8 mouse cellular contexts compared by ENCODE assay signal in genomic region chr4:117551144-117552000, GRCm38 (mm10). TPM values are rescaled to one million over a fixed set of nuclear protein-coding genes. Genes with fewer than 3 reads are reported as not detected.
DNase-seq lines count a peak whose midpoint lies in the region; ATAC-seq and TF ChIP-seq lines count a peak whose summit lies in the region.

No protein-coding gene starts in this region.

- TF ChIP-seq POLR2A in limb, embryonic 14.5 days (IDR thresholded peaks at IDR 0.05; ENCODE audit: borderline replicate concordance, extremely low read depth, insufficient read depth, insufficient read length), result no peak

- no peak for TF ChIP-seq CTCF in E14TG2a.4 (conservative IDR thresholded peaks at IDR 0.05; ENCODE audit: low read length)

- peak overlapping the region; percentile 94 for H3K4me3 ChIP-seq in E14TG2a.4 (replicated peaks; ENCODE audit: low read length)
- peak overlapping the region; percentile 86 for H3K4me3 ChIP-seq in limb, embryonic 14.5 days (replicated peaks; ENCODE audit: low read length)
- peak overlapping the region; percentile 97 for H3K4me3 ChIP-seq in stomach, embryonic 16.5 days (replicated peaks; ENCODE audit: low read length)

- H3K4me2 ChIP-seq in limb, embryonic 14.5 days (replicated peaks; ENCODE audit: low read depth, low read length, severe bottlenecking), result peak overlapping the region; percentile 77
- peak overlapping the region; percentile 65 for H3K4me2 ChIP-seq in stomach, embryonic 16.5 days (ENCODE audit: low read depth, low read length)

- H3K4me1 ChIP-seq in E14TG2a.4 (replicated peaks; ENCODE audit: low read depth, low read length), result peaks cover 27% of the 10 kb centered on the region
- H3K4me1 ChIP-seq in limb, embryonic 14.5 days (ENCODE audit: control insufficient read depth, insufficient read depth, low read length), result peaks cover 13% of the 10 kb centered on the region
- peaks cover 25% of the 10 kb centered on the region for H3K4me1 ChIP-seq in stomach, embryonic 16.5 days (ENCODE audit: control insufficient read depth, insufficient read depth, low read length)

- DNase-seq in 3T3-L1 (ENCODE audit: low read depth, low spot score), result peak; percentile 81
- DNase-seq in limb, embryonic 14.5 days (ENCODE audit: low spot score), result no peak
- DNase-seq in right cerebral cortex, postnatal 4 days, result no peak
- no peak for DNase-seq in layer of hippocampus, postnatal 36 days
- no peak for DNase-seq in left cerebral cortex, adult 8-10 months (ENCODE audit: low spot score in 2 of 2)

- H3K36me3 ChIP-seq in E14TG2a.4 (ENCODE audit: insufficient read depth, low read length), result peaks cover 13% of the 10 kb centered on the region; the same call in 1 of the 2 replicates
- H3K36me3 ChIP-seq in limb, embryonic 14.5 days (ENCODE audit: control insufficient read depth, insufficient read depth, low read length), result no peaks in the 10 kb centered on the region
- no peaks in the 10 kb centered on the region for H3K36me3 ChIP-seq in stomach, embryonic 16.5 days (ENCODE audit: control insufficient read depth, insufficient read depth, low read length)

- H3K9me3 ChIP-seq in E14TG2a.4 (ENCODE audit: low read length), result no peaks in the 10 kb centered on the region
- no peaks in the 10 kb centered on the region for H3K9me3 ChIP-seq in limb, embryonic 14.5 days (ENCODE audit: control insufficient read depth, low read length)
- H3K9me3 ChIP-seq in stomach, embryonic 16.5 days (replicated peaks; ENCODE audit: control insufficient read depth, low read length), result no peaks in the 10 kb centered on the region

- H3K9ac ChIP-seq in limb, embryonic 14.5 days (ENCODE audit: low read depth, low read length, severe bottlenecking), result peak overlapping the region; percentile 77
- peak overlapping the region; percentile 92 for H3K9ac ChIP-seq in stomach, embryonic 16.5 days (ENCODE audit: low read length)

- H3K27ac ChIP-seq in limb, embryonic 14.5 days (replicated peaks; ENCODE audit: low read depth, low read length), result peak overlapping the region; percentile 86
- peak overlapping the region; percentile 62; the same call in 1 of the 2 replicates for H3K27ac ChIP-seq in stomach, embryonic 16.5 days (ENCODE audit: low read length)

- peaks cover 12% of the 10 kb centered on the region; the same call in 1 of the 2 replicates for H3K27me3 ChIP-seq in E14TG2a.4 (ENCODE audit: insufficient read depth, low read length)
- no peaks in the 10 kb centered on the region for H3K27me3 ChIP-seq in limb, embryonic 14.5 days (ENCODE audit: control insufficient read depth, insufficient read depth, low read length)
- no peaks in the 10 kb centered on the region for H3K27me3 ChIP-seq in stomach, embryonic 16.5 days (ENCODE audit: control insufficient read depth, insufficient read depth, low read length)

- peak; percentile 51 for ATAC-seq in granulocyte monocyte progenitor cell, adult 5-6 weeks (replicated peaks; ENCODE audit: poor library complexity, severe bottlenecking)
- no peak for ATAC-seq in limb, embryonic 14.5 days (ENCODE audit: low FRiP score, low read depth)
- no peak for ATAC-seq in stomach, embryonic 16.5 days (ENCODE audit: insufficient read depth, low FRiP score)

- 38% methylated on average over 8 of the region's 8 CpGs for WGBS in limb, embryonic 14.5 days
- 31% methylated on average over 8 of the region's 8 CpGs for WGBS in stomach, embryonic 16.5 days

RNA-seq across cellular contexts. Expression of gene Eri3, which starts 1.2 kb away (rescaled TPM):
- 103 and 156 TPM in 2 replicates for total RNA-seq in granulocyte monocyte progenitor cell, adult 5-6 weeks (2014; fragmentation: Nextera tagmentation)
- total RNA-seq in granulocyte monocyte progenitor cell, adult 5-6 weeks (2017), result 33.8 and 44.3 TPM in 2 replicates
- polyA plus RNA-seq in limb, embryonic 14.5 days (2012; rRNA removed), result 155 and 194 TPM in 2 replicates
- polyA plus RNA-seq in limb, embryonic 14.5 days (2014; fragmentation: Nextera tagmentation; extraction: Ambion mirVana), result 190 and 191 TPM in 2 replicates
- 89.6 and 106 TPM in 2 replicates for polyA plus RNA-seq in stomach, embryonic 16.5 days (2015; fragmentation: Nextera tagmentation; extraction: Ambion mirVana)
- total RNA-seq in layer of hippocampus, postnatal 36 days (2021), result 100 to 1,000 TPM; 183 to 187 TPM
- 100 to 1,000 TPM; 212 to 232 (median 224) TPM for total RNA-seq in left cerebral cortex, adult 8-10 months (2022)

RNA-seq across cellular contexts. Expression of gene Rnf220, which starts 54.5 kb away (rescaled TPM):
- total RNA-seq in granulocyte monocyte progenitor cell, adult 5-6 weeks (2014; fragmentation: Nextera tagmentation), result 90.2 and 113 TPM in 2 replicates
- 68.2 and 68.3 TPM in 2 replicates for total RNA-seq in granulocyte monocyte progenitor cell, adult 5-6 weeks (2017)
- polyA plus RNA-seq in limb, embryonic 14.5 days (2012; rRNA removed), result 126 and 139 TPM in 2 replicates
- 72.8 and 76.9 TPM in 2 replicates for polyA plus RNA-seq in limb, embryonic 14.5 days (2014; fragmentation: Nextera tagmentation; extraction: Ambion mirVana)
- 46.5 and 50.1 TPM in 2 replicates for polyA plus RNA-seq in stomach, embryonic 16.5 days (2015; fragmentation: Nextera tagmentation; extraction: Ambion mirVana)
- total RNA-seq in layer of hippocampus, postnatal 36 days (2021), result 100 to 1,000 TPM; 164 to 175 TPM
- 100 to 1,000 TPM; 202 to 206 (median 204) TPM for total RNA-seq in left cerebral cortex, adult 8-10 months (2022)
